In the genomic region with DNA sequence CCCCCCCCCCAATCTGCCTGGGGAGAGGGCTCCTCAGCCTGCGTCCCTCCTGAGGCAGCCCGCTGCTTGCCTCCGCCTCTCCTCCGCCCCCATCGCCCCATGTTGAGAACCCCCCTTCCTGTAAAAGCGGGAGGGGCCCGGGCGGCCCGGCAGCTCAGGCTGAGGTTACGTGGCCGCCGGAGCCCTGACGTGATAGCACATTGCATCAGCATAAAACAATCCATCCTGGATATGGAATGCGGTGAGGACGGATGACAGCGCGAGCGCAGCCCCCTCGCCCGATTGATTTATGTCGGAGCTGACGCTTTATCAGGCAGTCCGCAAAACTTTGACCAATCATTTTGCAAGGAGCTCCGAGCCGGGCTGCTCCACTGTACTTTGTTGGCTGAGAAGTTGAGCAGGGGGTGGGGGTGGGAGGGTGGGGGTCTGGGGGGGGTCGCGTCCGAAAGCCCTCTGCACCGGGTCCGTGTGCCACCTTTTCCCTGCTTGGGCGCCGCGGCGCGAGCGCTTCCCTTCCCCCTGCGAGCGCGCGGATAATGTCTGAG, we compare ENCODE assay signal across 8 mouse cellular contexts. TPM values are rescaled to one million over a fixed set of nuclear protein-coding genes. Genes with fewer than 3 reads are reported as not detected.
DNase-seq lines count a peak whose midpoint lies in the region; ATAC-seq and TF ChIP-seq lines count a peak whose summit lies in the region.

A gene (plus strand): TSS at position 462 of the 545 bp plus-strand sequence.

- under 1% methylated on average over 36 of the region's 40 CpGs for WGBS in lung, embryonic 15.5 days
- WGBS in embryonic facial prominence, embryonic 10.5 days: under 1% methylated on average over 40 of the region's 40 CpGs
- WGBS in kidney, postnatal 0 days: 0% methylated on average over 40 of the region's 40 CpGs
- WGBS in stomach, postnatal 0 days: under 1% methylated on average over 32 of the region's 40 CpGs

- no peak for TF ChIP-seq EP300 in stomach, postnatal 0 days (optimal IDR thresholded peaks at IDR 0.05)

- ATAC-seq in lung, embryonic 15.5 days (ENCODE audit: borderline replicate concordance, extremely low read depth, low FRiP score, low TSS enrichment): no peak
- peak; percentile 66 for ATAC-seq in kidney, postnatal 0 days (replicated peaks; ENCODE audit: low FRiP score, low read depth)
- no peak for ATAC-seq in stomach, postnatal 0 days (ENCODE audit: low FRiP score, low TSS enrichment)
- no peak for ATAC-seq in monocyte, adult 5-6 weeks (replicated peaks; ENCODE audit: insufficient number of reproducible peaks, low FRiP score, low TSS enrichment, poor library complexity, severe bottlenecking)

- H3K36me3 ChIP-seq in lung, embryonic 15.5 days: no peaks in the 10 kb centered on the region
- no peaks in the 10 kb centered on the region for H3K36me3 ChIP-seq in embryonic facial prominence, embryonic 10.5 days (replicated peaks)
- peaks cover 5% of the 10 kb centered on the region; the same call in 1 of the 2 replicates for H3K36me3 ChIP-seq in kidney, postnatal 0 days (ENCODE audit: insufficient read depth, low read length)
- no peaks in the 10 kb centered on the region for H3K36me3 ChIP-seq in stomach, postnatal 0 days (ENCODE audit: control insufficient read depth, insufficient read depth, low read length)

- H3K9ac ChIP-seq in lung, embryonic 15.5 days: no peak within 1 kb of the TSS
- H3K9ac ChIP-seq in kidney, postnatal 0 days (ENCODE audit: low read depth, low read length): peak within 1 kb of the TSS; percentile 72
- H3K9ac ChIP-seq in stomach, postnatal 0 days (ENCODE audit: low read length): no peak within 1 kb of the TSS

- no peak within 1 kb of the TSS for H3K27ac ChIP-seq in lung, embryonic 15.5 days
- H3K27ac ChIP-seq in embryonic facial prominence, embryonic 10.5 days (replicated peaks): no peak within 1 kb of the TSS
- H3K27ac ChIP-seq in kidney, postnatal 0 days: peak within 1 kb of the TSS; percentile 92
- H3K27ac ChIP-seq in stomach, postnatal 0 days (replicated peaks): no peak within 1 kb of the TSS

- DNase-seq in lung, postnatal 14 days: no peak
- DNase-seq in embryonic facial prominence, embryonic 10.5 days (ENCODE audit: low spot score): no peak
- peak; percentile 88 for DNase-seq in kidney, postnatal 0 days (ENCODE audit: low spot score)
- DNase-seq in stomach, postnatal 0 days (ENCODE audit: low spot score): no peak
- DNase-seq in spleen, postnatal 4 days (ENCODE audit: low spot score in 2 of 2): no peak
- DNase-seq in lung, postnatal 10 days: no peak

- H3K4me3 ChIP-seq in lung, embryonic 15.5 days: peak within 1 kb of the TSS; percentile 36
- H3K4me3 ChIP-seq in embryonic facial prominence, embryonic 10.5 days: peak within 1 kb of the TSS; percentile 6; the same call in 1 of the 2 replicates
- peak within 1 kb of the TSS; percentile 53 for H3K4me3 ChIP-seq in kidney, postnatal 0 days (replicated peaks; ENCODE audit: low read depth, low read length)
- H3K4me3 ChIP-seq in stomach, postnatal 0 days (ENCODE audit: low read depth, low read length): peak within 1 kb of the TSS; percentile 34

- no peak for TF ChIP-seq CTCF in kidney, postnatal 0 days (IDR thresholded peaks at IDR 0.05; ENCODE audit: low read depth)
- no peak for TF ChIP-seq CTCF in stomach, postnatal 0 days (IDR thresholded peaks at IDR 0.05; ENCODE audit: low read depth)

- H3K4me2 ChIP-seq in lung, embryonic 15.5 days: peak within 1 kb of the TSS; percentile 57
- peak within 1 kb of the TSS; percentile 66 for H3K4me2 ChIP-seq in kidney, postnatal 0 days (ENCODE audit: low read length)
- H3K4me2 ChIP-seq in stomach, postnatal 0 days (replicated peaks; ENCODE audit: low read depth): peak within 1 kb of the TSS; percentile 45

- peaks cover 99% of the 10 kb centered on the region for H3K27me3 ChIP-seq in lung, embryonic 15.5 days
- peaks cover 100% of the 10 kb centered on the region for H3K27me3 ChIP-seq in embryonic facial prominence, embryonic 10.5 days (replicated peaks; ENCODE audit: low read depth, poor library complexity, severe bottlenecking)
- no peaks in the 10 kb centered on the region for H3K27me3 ChIP-seq in kidney, postnatal 0 days (ENCODE audit: insufficient read depth, low read length)
- H3K27me3 ChIP-seq in stomach, postnatal 0 days (ENCODE audit: control insufficient read depth, insufficient read depth, low read length): peaks cover 46% of the 10 kb centered on the region

- peaks cover 34% of the 10 kb centered on the region for H3K4me1 ChIP-seq in lung, embryonic 15.5 days
- H3K4me1 ChIP-seq in embryonic facial prominence, embryonic 10.5 days: peaks cover 11% of the 10 kb centered on the region
- peaks cover 16% of the 10 kb centered on the region for H3K4me1 ChIP-seq in kidney, postnatal 0 days (replicated peaks; ENCODE audit: insufficient read depth, low read length)
- no peaks in the 10 kb centered on the region; the same call in 1 of the 2 replicates for H3K4me1 ChIP-seq in stomach, postnatal 0 days (replicated peaks; ENCODE audit: control insufficient read depth, insufficient read depth)

- H3K9me3 ChIP-seq in lung, embryonic 15.5 days: no peaks in the 10 kb centered on the region
- H3K9me3 ChIP-seq in embryonic facial prominence, embryonic 10.5 days: no peaks in the 10 kb centered on the region
- H3K9me3 ChIP-seq in kidney, postnatal 0 days (replicated peaks; ENCODE audit: low read length): no peaks in the 10 kb centered on the region
- no peaks in the 10 kb centered on the region for H3K9me3 ChIP-seq in stomach, postnatal 0 days (ENCODE audit: control insufficient read depth, low read length)

RNA-seq across cellular contexts. Expression of the gene that starts here (rescaled TPM):
- 0.25 and 0.27 TPM in 2 replicates for polyA plus RNA-seq in lung, embryonic 15.5 days (2015; fragmentation: Nextera tagmentation; extraction: Ambion mirVana)
- polyA plus RNA-seq in embryonic facial prominence, embryonic 10.5 days (2016; fragmentation: Nextera tagmentation; extraction: Ambion mirVana): not detected in 2 replicates
- polyA plus RNA-seq in kidney, postnatal 0 days (2015; fragmentation: Nextera tagmentation; extraction: Ambion mirVana): 22.6 and 23.1 TPM in 2 replicates
- 0.05 and 0.06 TPM in 2 replicates for polyA plus RNA-seq in stomach, postnatal 0 days (2015; fragmentation: Nextera tagmentation; extraction: Ambion mirVana)
- total RNA-seq in monocyte, adult 5-6 weeks (2017): not detected in 3 replicates

Comparison
In these comparisons a context has a peak if more than half of its experiments do, and no peak if none do; other contexts are left out.
1. RNA of the gene that starts here (polyA plus RNA-seq): 22.6 to 23.1 TPM in kidney, postnatal 0 days; 0.25 to 0.27 TPM in lung, embryonic 15.5 days, 0.05 to 0.06 TPM in stomach, postnatal 0 days and not detected in embryonic facial prominence, embryonic 10.5 days; every median in the first group is over 10 times any median in the second.
2. Peak in every context shown above with its lines, with median percentiles within 50 percentile points of each other: H3K4me2 ChIP-seq and H3K4me3 ChIP-seq.